Mouse (Mus musculus) limb, embryonic 14.5 days (tissue): ENCODE results near the gene Mkrn2os. TPM values are rescaled to one million over a fixed set of nuclear protein-coding genes. Genes with fewer than 3 reads are reported as not detected.

ENCODE experiments used
- ATAC-seq: fragments of 200-750 bp; cut with Nextera tagmentation; 2 replicates; pipeline ENCODE4 v1.8.0; 2017; ENCODE audit warnings: low read depth, moderate number of reproducible peaks, moderate TSS enrichment; ENCODE audit not compliant: low FRiP score
- DNase-seq: peaks from one replicate; pipeline ENCODE4 v3.0.0-alpha.2; 2015; ENCODE audit warnings: low spot score
- H3K27ac ChIP-seq: fragments of 300-500 bp; sonication (generic); replicated peaks from 2 replicates; pipeline ENCODE4 v1.5.1; 2014; ENCODE audit warnings: low read depth, mild to moderate bottlenecking, low read length, moderate library complexity, mixed read lengths
- H3K27me3 ChIP-seq: fragments of 300-500 bp; sonication (generic); 2 replicates; pipeline ENCODE4 v1.6.1; 2014; ENCODE audit warnings: low read length, mixed read lengths; ENCODE audit not compliant: control insufficient read depth, insufficient read depth
- H3K36me3 ChIP-seq: fragments of 300-500 bp; sonication (generic); 2 replicates; pipeline ENCODE4 v1.6.1; 2014; ENCODE audit warnings: mild to moderate bottlenecking, low read length, moderate library complexity, mixed read lengths; ENCODE audit not compliant: control insufficient read depth, insufficient read depth
- H3K4me1 ChIP-seq: fragments of 300-500 bp; sonication (generic); 2 replicates; pipeline ENCODE4 v1.6.1; 2014; ENCODE audit warnings: antibody characterized with exemption, low read length, mixed read lengths; ENCODE audit not compliant: control insufficient read depth, insufficient read depth
- H3K4me2 ChIP-seq: fragments of 300-500 bp; sonication (generic); replicated peaks from 2 replicates; pipeline ENCODE4 v1.6.1; 2014; ENCODE audit warnings: low read depth, mild to moderate bottlenecking, low read length, moderate library complexity; ENCODE audit not compliant: severe bottlenecking
- H3K4me3 ChIP-seq: fragments of 300-500 bp; sonication (generic); replicated peaks from 2 replicates; pipeline ENCODE4 v1.5.1; 2014; ENCODE audit warnings: low read length
- H3K9ac ChIP-seq: fragments of 300-500 bp; sonication (generic); 2 replicates; pipeline ENCODE4 v1.6.1; 2014; ENCODE audit warnings: mild to moderate bottlenecking, low read depth, low read length, moderate library complexity; ENCODE audit not compliant: severe bottlenecking
- H3K9me3 ChIP-seq: fragments of 300-500 bp; sonication (generic); 2 replicates; pipeline ENCODE4 v1.6.1; 2016; ENCODE audit warnings: low read length; ENCODE audit not compliant: control insufficient read depth
- POLR2A ChIP-seq: fragments of 200-500 bp; IDR thresholded peaks from 2 replicates; pipeline ENCODE4 v1.8.0; 2012; ENCODE audit warnings: inconsistent platforms, mild to moderate bottlenecking, moderate library complexity, borderline replicate concordance; ENCODE audit not compliant: insufficient read depth, insufficient read length; ENCODE audit errors: extremely low read depth
- WGBS: fragments of 180-500 bp; shearing (Covaris S2); extraction: QIAGEN DNeasy Blood & Tissue Kit; methylation state at CpG from one replicate; pipeline ENCODE4 v1.1.7; 2014; 5-methylcytosine and 5-hydroxymethylcytosine counted together
- polyA plus RNA-seq, 2 experiments: library from polyadenylated mRNA; depleted of rRNA in 1 of 2; stranded (reverse) in 1 of 2; unstranded in 1 of 2; fragments of >200 nt; fragmentation: Nextera tagmentation in 1 of 2; extraction: Ambion mirVana in 1 of 2; gene quantifications; 2 replicates each; pipeline versions ENCODE4 v1.2.1 to v1.2.3; 2012 to 2014

Gene Mkrn2os
- polyA plus RNA-seq, 2 experiments, result 0.05 TPM; not detected in 1

GRCm38 (mm10) chr6:115607429-115607828 lies 15.1 kb upstream of the Mkrn2os start:
- Histone ChIP-seq H3K36me3 (peaks cover 41% of the 10 kb centered on the region), H3K27me3 (no peaks in the 10 kb centered on the region), H3K9me3 (no peaks in the 10 kb centered on the region), H3K9ac (no peak overlapping the region), H3K4me2 (no peak overlapping the region), H3K4me3 (no peak overlapping the region), H3K27ac (no peak overlapping the region), H3K4me1 (peaks cover 7% of the 10 kb centered on the region)
- TF ChIP-seq POLR2A, result no peak
- ATAC-seq, result no peak
- no peak for DNase-seq
- WGBS, result 80% methylated on average over 4 of the region's 4 CpGs

- H3K27ac ChIP-seq, result no peak overlapping the region
- no peak overlapping the region for H3K4me2 ChIP-seq
- peaks cover 9% of the 10 kb centered on the region for H3K4me1 ChIP-seq
- DNase-seq (no peak), ATAC-seq (no peak)
- peaks cover 32% of the 10 kb centered on the region for H3K36me3 ChIP-seq
- no peak for TF ChIP-seq POLR2A
- H3K4me3 ChIP-seq, result no peak overlapping the region
- no peaks in the 10 kb centered on the region for H3K9me3 ChIP-seq
- WGBS, result 67% methylated on average over 1 of the region's 1 CpGs
- no peak overlapping the region for H3K9ac ChIP-seq
- H3K27me3 ChIP-seq, result no peaks in the 10 kb centered on the region
Observed at GRCm38 (mm10) chr6:115606461-115606860, 14.1 kb upstream of the Mkrn2os start.

- Histone ChIP-seq H3K9ac (peak within 1 kb of the TSS; percentile 83), H3K36me3 (peaks cover 10% of the 10 kb centered on the region), H3K9me3 (no peaks in the 10 kb centered on the region), H3K4me1 (peaks cover 9% of the 10 kb centered on the region), H3K4me2 (peak within 1 kb of the TSS; percentile 62), H3K27ac (peak within 1 kb of the TSS; percentile 71), H3K4me3 (peak within 1 kb of the TSS; percentile 82), H3K27me3 (no peaks in the 10 kb centered on the region)
- TF ChIP-seq POLR2A, result 0 out of 2 replicates have a peak, but pooled peaks have one; percentile 63
- ATAC-seq (peak; percentile 93), DNase-seq (peak; percentile 77)
- WGBS, result under 1% methylated on average over 45 of the region's 61 CpGs
Observed at GRCm38 (mm10) chr6:115601715-115602523, 9.5 kb upstream of the Mkrn2os start, which contains the start of gene Mkrn2. Gene Mkrn2 (plus strand): TSS chr6:115601902.

- H3K9me3 ChIP-seq, result no peaks in the 10 kb centered on the region
- no peak for ATAC-seq
- WGBS, result 63% methylated on average over 4 of the region's 4 CpGs
- peaks cover 9% of the 10 kb centered on the region for H3K4me1 ChIP-seq
- no peak for DNase-seq
- no peak overlapping the region for H3K9ac ChIP-seq
- no peak overlapping the region for H3K27ac ChIP-seq
- H3K4me2 ChIP-seq, result peak overlapping the region; percentile 62
- H3K4me3 ChIP-seq, result peak overlapping the region; percentile 82
- no peaks in the 10 kb centered on the region for H3K27me3 ChIP-seq
- H3K36me3 ChIP-seq, result peaks cover 9% of the 10 kb centered on the region
- TF ChIP-seq POLR2A, result no peak
Observed at GRCm38 (mm10) chr6:115601322-115601714, 8.9 kb upstream of the Mkrn2os start.

GRCm38 (mm10) chr6:115595667-115596066 lies 3.3 kb upstream of the Mkrn2os start:
- no peaks in the 10 kb centered on the region for H3K27me3 ChIP-seq
- ATAC-seq (no peak), DNase-seq (no peak)
- no peak overlapping the region for H3K4me2 ChIP-seq
- H3K4me3 ChIP-seq, result no peak overlapping the region
- no peaks in the 10 kb centered on the region for H3K36me3 ChIP-seq
- H3K4me1 ChIP-seq, result no peaks in the 10 kb centered on the region
- H3K27ac ChIP-seq, result no peak overlapping the region
- no peaks in the 10 kb centered on the region for H3K9me3 ChIP-seq
- 49% methylated on average over 3 of the region's 3 CpGs for WGBS
- H3K9ac ChIP-seq, result no peak overlapping the region
- no peak for TF ChIP-seq POLR2A

- Histone ChIP-seq H3K9ac (no peak overlapping the region), H3K9me3 (no peaks in the 10 kb centered on the region), H3K4me1 (no peaks in the 10 kb centered on the region), H3K4me2 (no peak overlapping the region), H3K36me3 (no peaks in the 10 kb centered on the region), H3K27me3 (no peaks in the 10 kb centered on the region), H3K27ac (no peak overlapping the region), H3K4me3 (no peak overlapping the region)
- DNase-seq (no peak), ATAC-seq (no peak)
- 87% methylated on average over 3 of the region's 3 CpGs for WGBS
- TF ChIP-seq POLR2A, result no peak
Observed at GRCm38 (mm10) chr6:115594463-115594862, 2.1 kb upstream of the Mkrn2os start.
